Mouse (Mus musculus) stomach, postnatal 0 days (tissue): ENCODE measurements at regions not wholly inside any gene's neighbourhood (a gene's known extent, or its start where the extent isn't known, plus 50 kb on each side); places are given as distances from the start of the nearest gene placed in this dataset.

ENCODE experiments used
- ATAC-seq: fragments of 200-750 bp; cut with Nextera tagmentation; 2 replicates; pipeline ENCODE4 v1.8.0; 2017; ENCODE audit not compliant: low FRiP score, low TSS enrichment
- DNase-seq: peaks from one replicate; pipeline ENCODE4 v3.0.0-alpha.2; 2016; ENCODE audit warnings: low spot score
- H3K27ac ChIP-seq: fragments of 300-500 bp; sonication (generic); replicated peaks from 2 replicates; pipeline ENCODE4 v1.5.1; 2014; ENCODE audit warnings: mild to moderate bottlenecking, control low read depth
- H3K27me3 ChIP-seq: fragments of 300-500 bp; sonication (generic); 2 replicates; pipeline ENCODE4 v1.6.1; 2014; ENCODE audit warnings: low read length; ENCODE audit not compliant: control insufficient read depth, insufficient read depth
- H3K36me3 ChIP-seq: fragments of 300-500 bp; sonication (generic); 2 replicates; pipeline ENCODE4 v1.6.1; 2014; ENCODE audit warnings: low read length, mixed read lengths; ENCODE audit not compliant: control insufficient read depth, insufficient read depth
- H3K4me1 ChIP-seq: fragments of 300-500 bp; sonication (generic); replicated peaks from 2 replicates; pipeline ENCODE4 v1.6.1; 2014; ENCODE audit warnings: antibody characterized with exemption; ENCODE audit not compliant: control insufficient read depth, insufficient read depth
- H3K4me2 ChIP-seq: fragments of 300-500 bp; sonication (generic); replicated peaks from 2 replicates; pipeline ENCODE4 v1.6.1; 2014; ENCODE audit warnings: low read depth, mild to moderate bottlenecking, control low read depth, moderate library complexity
- H3K4me3 ChIP-seq: fragments of 300-500 bp; sonication (generic); 2 replicates; pipeline ENCODE4 v1.5.1; 2014; ENCODE audit warnings: low read depth, low read length, control low read depth
- H3K9ac ChIP-seq: fragments of 300-500 bp; sonication (generic); 2 replicates; pipeline ENCODE4 v1.6.1; 2014; ENCODE audit warnings: mild to moderate bottlenecking, low read length, control low read depth, mixed read lengths
- H3K9me3 ChIP-seq: fragments of 300-500 bp; sonication (generic); 2 replicates; pipeline ENCODE4 v1.6.1; 2016; ENCODE audit warnings: low read length; ENCODE audit not compliant: control insufficient read depth
- CTCF ChIP-seq: IDR thresholded peaks from 2 replicates; pipeline ENCODE4 v1.5.1; 2016; ENCODE audit warnings: antibody characterized with exemption, low read depth, mild to moderate bottlenecking, moderate library complexity
- EP300 ChIP-seq: optimal IDR thresholded peaks from 2 replicates; pipeline ENCODE3; 2016; ENCODE audit warnings: antibody characterized with exemption
- WGBS: fragments of 180-500 bp; shearing (Covaris S2); extraction: QIAGEN DNeasy Blood & Tissue Kit; methylation state at CpG from one replicate; pipeline ENCODE4 v1.1.7; 2014; 5-methylcytosine and 5-hydroxymethylcytosine counted together

DNA sequence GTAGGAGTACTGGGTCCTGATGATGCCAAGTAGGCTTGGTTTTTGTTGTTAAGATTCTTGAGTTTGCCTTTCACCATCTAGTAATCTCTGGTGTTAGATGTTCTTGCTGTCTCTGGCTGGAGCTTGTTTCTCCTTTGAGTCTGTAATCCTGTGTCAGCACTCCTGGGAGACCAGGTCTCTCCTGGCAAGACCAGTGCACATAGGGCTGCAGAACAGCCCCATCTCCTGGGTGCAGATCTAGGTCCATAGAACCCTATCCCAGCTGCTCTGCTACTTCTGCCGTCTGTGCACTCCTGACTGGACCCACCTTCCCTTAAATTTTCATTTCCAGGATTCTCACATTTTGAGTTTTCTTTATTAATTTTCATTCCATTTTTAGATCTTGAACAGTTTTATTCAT lies 283.9 kb downstream of the Phkb start:
- Histone ChIP-seq H3K36me3 (no peaks in the 10 kb centered on the region), H3K9ac (no peak overlapping the region), H3K27ac (no peak overlapping the region), H3K9me3 (no peaks in the 10 kb centered on the region), H3K27me3 (no peaks in the 10 kb centered on the region), H3K4me3 (no peak overlapping the region), H3K4me1 (no peaks in the 10 kb centered on the region), H3K4me2 (no peak overlapping the region)
- TF ChIP-seq CTCF (no peak), EP300 (no peak)
- WGBS = 94% methylated on average over 1 of the region's 1 CpGs
- no peak for DNase-seq
- ATAC-seq = no peak
